Mouse (Mus musculus) spleen, embryonic (tissue): ENCODE measurements around the gene Fars2.

Source experiments
- CTCF ChIA-PET: fragments of 350-600 bp; sonication (Branson Sonifier 250); formaldehyde crosslinking; loops from one replicate; lab custom pipeline; 2022; lab: Charles Lee

The Fars2 gene

DNA sequence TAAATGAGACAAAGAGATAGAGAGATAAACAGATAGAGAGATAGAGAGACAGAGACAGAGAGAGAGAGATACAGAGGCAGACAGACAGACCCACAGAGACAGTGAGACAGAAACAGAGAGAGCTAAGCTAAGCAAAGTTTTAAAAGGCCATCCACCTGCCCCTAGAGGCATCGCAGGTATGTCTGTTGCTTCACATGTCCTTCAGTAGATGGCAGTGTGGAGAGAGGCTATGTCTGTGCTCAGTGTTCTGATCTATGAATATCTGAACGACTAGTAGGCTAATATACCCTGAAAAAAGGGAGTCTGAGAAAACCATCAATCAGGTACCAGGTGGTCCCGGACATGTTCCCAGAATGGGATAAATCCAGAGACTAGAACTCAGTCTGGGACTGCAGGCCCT is 537.0 kb downstream of the Fars2 start:
- CTCF ChIA-PET, result no interaction called here

DNA sequence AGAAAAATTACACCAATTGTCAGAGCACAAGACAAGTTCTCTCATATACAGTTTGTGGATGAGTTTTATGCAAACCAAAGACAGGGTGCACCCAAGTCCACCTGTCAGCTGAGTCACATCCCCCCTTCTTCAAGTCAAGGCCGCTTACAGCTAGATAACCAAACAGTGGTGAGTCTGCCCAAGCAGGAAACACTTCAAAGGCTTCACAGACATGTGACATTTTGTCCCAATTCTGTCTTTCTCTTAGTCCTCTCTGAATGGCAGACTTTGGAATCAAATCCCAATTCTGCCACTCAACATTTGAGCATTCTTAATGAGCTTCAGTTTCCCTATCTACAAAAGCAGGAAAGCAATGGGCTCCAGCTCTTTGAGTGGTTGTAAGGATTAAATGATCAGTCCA is 562.1 kb downstream of the Fars2 start:
- CTCF ChIA-PET, result no interaction called here

DNA sequence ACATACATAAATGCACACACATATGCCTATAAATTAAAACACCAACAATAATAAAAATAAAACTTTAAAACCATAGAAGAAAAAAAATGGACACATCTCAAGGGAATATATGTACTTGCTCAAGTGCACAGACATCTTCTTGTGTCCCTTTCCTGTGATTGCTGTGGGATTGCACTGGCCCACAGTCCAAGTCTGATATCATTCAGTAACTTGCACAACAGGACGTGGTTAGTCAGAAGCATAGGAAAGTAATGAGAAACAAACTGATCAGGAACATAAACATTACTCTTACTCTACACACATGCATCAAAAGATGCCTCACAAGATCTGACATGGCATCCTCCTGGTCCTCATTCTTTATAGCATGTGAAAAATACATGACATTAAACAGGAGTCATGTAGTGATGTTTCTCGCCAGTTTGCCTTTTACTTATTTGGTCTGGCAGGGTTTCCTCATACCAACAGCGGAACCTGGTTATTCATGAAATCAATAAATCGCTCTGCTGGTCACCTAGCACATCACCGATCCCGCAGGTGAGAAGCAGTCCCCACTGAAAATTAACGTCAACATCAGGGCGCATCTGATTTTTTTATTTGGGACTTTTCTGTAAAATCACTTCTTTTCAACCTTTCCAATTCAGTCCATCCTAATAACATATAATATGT is 563.6 kb downstream of the Fars2 start:
- CTCF ChIA-PET, result no interaction called here

DNA sequence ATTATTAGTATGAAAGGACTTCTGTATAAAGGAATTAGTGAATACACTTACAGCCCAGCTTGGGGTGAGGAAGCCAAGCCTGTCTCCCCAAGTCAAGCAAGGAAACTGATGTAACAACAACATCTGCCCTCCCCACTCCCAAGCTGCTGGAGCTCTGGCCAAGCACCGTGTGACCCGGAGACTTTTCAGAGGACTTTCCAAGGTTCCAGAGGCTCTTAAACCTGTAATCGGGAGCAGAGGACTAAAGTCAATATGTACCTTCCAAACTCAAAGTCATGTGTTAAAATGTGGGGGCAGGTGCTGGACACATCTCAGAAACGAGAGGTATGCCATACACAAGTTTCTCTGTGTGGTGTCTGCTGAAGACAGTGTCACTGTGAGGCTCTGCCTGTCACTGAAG is 566.4 kb downstream of the Fars2 start:
- CTCF ChIA-PET, result no interaction called here

DNA sequence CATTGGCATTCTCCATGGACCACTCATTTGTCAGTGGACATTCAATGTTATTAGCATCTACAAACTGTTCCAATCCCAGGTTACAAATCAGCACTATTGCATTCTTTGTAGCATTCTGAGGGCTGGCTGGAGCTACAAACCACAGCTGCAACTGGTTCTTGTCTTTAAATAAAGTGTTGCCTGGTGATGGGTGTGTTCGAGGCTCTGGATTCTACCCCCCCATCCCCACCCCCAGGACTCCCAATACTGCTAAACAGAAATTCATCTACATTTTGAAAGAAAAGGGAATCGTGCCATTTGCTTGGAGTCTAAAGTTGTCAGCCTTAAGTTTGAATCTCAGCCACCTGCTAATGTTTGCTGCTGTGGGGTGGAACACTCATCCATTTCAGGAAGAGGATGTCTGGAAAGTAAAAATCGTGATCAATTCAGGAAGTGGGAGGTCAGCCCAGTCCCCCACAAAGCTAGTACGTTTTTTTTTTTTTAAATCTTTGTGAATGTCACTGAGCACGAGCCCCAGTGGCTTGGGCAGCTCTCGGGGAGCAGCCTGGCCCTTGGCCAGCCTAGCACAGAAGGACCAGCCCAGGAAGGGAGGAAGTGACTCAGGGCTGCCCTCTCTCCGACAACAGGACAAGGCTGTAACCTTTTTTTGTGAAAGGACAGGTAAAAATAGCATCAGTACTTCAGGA is 578.4 kb downstream of the Fars2 start:
- CTCF ChIA-PET, result no interaction called here

DNA sequence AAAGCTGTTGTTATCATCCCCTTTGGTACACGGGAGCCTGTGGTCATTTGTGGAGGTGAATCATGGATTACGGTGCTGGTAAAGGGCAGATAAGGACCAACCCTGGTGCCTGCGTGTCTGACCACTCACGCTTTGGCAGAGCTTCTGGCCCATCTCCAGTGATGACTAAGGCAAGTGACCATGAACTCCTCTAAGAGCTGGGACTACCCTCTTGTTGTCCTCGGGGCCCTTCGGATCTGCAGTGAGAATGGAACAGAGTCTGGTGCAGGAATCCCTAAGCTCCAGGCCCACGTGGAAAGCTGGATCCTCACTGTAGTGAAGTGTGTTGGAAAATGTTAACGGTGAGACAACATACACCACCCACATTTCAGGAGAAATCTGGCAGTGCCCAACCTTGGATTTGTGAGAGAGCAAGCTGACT is 579.1 kb downstream of the Fars2 start:
- CTCF ChIA-PET, result no interaction called here

DNA sequence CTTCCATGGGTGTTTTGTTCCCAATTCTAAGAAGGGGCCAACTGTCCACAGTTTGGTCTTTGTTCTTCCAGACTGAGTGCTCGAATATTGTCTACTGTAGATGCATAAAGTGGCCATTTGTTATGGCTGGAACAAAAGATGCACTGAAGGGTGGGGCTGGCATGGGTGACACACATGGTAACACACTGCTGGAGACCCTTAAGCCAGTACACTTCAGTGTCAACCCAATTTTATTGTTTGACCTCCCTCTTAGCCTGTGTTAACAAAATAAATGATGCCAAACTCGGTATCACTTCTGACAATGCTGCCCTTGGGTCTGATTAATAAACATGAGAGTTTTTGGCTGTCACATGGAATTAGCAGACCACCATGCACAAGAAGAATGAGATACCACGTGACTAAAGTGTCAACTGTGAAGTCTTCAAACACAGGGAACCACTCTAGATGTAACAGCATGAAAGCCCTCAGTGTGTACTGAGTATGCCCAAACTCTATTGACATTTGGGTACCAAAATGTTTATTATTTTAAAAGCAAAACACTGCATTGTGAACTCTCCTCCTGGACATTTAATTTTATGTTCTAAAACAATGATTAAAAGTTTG is 590.0 kb downstream of the Fars2 start:
- CTCF ChIA-PET, result no interaction called here

DNA sequence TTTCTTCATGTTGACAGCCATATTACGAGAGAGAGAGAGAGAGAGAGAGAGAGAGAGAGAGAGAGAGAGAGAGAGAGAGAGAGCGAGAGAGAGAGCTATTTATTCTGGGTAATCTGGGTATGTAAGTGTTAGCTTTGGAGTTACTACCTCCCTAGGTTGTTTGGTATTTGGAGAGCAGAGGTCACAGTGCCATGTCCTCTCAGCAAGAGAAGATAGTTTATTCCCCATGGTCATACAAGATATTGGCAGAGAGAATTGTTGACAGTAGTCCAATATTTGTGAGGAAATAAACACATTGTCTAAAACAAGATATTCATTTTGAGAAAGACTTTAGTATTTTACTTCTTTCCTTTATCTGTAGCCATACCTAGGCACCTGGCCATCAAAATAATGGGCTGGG is 596.9 kb downstream of the Fars2 start:
- CTCF ChIA-PET, result no interaction called here

DNA sequence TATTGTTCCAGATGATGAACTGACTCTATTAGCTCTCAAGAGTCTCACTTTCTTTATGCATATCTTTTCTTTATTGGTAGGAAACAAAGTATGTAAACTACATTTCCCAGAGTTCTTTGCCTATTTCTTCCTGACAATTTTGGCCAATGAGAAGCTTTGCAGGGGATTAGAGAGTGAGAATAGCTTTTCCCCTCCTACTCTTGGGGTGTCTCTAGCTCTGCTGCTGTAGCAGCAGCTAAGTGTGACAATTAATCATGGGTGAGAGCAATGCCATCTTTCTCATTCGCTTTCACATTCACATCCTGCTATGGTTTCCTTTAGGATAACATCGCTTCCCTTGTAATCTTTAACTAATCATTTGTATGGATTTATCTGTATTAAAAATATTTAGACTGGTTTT is 599.5 kb downstream of the Fars2 start:
- CTCF ChIA-PET, result no interaction called here

DNA sequence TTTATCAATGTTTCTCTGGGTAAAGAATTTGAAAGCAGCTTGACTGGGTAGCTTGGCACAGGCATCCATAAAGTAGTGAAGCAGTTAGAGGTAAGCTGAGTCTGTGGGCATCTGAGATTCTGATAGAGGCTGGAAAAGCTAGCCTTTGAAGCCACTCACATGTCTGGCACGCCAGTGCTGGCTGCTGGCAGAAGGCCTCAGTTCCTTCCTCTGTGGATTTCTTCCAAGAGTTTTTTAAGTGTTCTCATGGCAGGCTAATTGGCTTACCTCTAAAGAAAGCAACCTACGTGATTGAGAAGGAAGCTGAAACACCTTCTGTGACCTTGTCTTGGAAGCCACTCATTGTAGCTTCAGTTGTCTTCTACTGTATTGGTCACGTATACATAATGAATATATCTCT is 600.2 kb downstream of the Fars2 start:
- CTCF ChIA-PET, result interaction anchor here (0.7 kb wide), 1 partner anchor 393 kb away, joined by 3 read pairs; no protein-coding TSS in a partner anchor

DNA sequence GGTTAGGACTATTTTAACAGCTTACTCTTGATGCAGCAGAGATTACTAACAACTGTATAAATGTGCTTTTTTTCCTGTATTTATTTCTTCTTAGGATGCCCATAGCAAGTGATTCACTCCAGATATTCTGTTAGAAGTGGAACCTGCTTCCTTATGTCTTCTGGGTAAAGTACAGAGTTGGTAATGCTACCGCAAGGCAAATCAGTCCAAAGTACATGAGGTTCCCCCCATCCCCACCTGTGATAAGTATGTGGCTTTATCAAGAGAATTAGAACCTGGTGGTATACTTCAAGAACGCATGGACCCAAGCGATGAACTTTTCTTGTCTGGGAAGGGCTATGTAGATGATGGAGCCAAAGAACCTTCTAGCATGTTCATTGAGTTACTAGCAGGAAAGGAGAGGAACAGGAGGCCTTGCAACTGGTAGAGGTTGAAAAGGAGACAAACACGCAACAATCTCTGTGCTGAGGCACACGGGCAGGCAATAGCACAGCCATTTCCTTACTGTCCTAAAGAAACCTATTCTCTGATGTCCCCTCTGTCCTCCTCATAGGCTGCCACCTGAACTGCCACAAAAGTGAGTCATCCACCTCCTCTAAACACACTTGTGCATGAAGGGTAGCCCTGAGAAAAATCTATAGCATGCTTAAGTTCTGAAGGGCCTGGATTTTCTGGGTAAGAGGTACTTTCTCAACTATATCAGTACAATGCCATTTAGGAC is 603.2 kb downstream of the Fars2 start:
- CTCF ChIA-PET, result no interaction called here

DNA sequence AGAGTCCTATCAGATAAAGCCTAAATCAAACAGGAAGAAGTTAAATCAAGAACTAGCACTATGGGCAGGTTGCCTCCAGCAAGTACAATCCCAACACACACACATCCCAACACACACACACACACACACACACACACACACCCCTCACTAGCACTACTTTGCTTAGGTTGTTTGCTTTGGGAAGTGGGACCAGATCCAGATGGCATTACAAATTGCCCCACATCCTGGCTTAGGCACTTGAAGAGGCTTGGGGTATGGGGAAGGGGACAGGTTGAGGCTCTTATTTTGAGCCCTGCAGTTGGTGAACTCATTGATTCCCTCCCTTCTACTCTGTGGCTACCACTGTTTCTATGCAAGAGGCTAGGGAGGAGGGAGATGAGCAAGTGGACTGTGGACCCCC is 605.1 kb downstream of the Fars2 start:
- CTCF ChIA-PET, result no interaction called here

DNA sequence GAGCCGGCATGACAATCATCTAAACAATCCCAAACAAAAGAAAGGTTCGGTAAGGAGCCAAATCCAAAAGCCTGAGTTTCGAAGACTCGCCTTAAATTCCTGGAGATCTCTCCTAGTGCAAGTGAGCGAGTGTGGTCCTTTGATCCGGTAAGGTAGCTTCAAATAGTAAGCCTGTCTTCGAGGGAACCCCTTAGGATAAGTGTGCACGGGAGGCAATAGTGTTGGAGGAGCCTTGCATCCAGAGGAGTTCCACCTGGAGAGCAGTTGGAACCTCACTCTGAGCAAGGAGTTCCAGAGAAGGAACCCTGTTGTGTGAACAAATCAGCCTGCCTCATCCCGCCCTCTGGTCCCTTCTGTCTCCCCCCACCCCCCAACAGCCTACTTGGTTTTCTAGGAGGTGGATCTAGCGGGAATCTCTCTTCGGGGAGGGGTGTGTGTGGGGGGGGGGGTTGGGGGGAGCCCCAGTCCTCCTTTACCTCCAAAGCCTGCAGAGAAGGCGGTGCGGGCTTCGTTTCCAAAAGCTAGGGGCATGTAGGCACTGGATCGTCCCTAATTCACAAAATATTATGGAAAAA is 606.6 kb downstream of the Fars2 start:
- CTCF ChIA-PET, result interaction anchor here (0.7 kb wide), 1 partner anchor 621 kb away, joined by 10 read pairs; the partner anchor contains the start of gene Ly86

DNA sequence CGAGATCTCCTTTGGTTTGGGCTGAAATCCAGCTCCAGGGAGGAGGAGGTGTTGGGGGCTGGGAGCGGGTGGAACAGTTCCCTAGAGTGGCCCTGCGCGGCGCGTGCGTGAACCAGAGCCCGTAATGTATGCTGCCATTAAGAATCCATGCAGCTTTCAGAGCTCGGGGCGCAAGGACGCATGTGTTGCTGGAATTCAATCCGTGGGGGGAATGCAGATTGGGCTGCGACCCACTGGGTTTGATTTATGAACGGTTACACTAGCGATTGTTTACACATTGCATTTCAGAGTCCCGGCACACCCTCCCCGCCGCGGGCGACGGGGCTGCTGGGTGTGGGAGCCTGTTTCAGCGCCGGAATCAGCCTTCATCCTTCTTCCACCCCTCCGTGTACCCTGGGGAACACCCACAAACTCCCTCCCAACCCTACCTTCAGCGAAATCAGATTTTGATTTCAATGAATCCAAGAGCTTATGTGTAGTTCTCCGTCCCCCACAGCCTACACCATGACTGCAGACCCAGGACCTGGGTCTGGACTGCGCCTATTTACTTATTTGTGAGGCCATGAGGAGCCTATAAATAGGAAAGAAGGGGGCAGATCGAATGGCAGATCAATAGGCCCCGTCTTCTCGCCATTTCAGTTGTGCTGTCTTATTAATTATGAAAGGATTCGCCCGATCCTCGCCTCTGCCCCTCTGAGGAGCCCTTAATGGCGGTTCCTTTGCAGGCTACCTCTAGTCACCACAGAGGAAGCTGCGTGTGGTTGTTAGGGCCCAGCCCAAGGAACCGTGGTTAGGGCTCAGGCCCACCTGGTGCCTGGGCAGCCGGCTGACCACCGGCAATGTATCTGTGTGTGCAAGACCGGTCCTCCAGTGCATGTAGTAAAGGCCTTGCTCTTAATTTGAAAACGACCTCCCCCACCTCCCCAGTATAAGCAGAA is 607.6 kb downstream of the Fars2 start:
- CTCF ChIA-PET, result interaction anchor here (0.7 kb wide), 1 partner anchor 620 kb away, joined by 10 read pairs; the partner anchor contains the start of gene Ly86

DNA sequence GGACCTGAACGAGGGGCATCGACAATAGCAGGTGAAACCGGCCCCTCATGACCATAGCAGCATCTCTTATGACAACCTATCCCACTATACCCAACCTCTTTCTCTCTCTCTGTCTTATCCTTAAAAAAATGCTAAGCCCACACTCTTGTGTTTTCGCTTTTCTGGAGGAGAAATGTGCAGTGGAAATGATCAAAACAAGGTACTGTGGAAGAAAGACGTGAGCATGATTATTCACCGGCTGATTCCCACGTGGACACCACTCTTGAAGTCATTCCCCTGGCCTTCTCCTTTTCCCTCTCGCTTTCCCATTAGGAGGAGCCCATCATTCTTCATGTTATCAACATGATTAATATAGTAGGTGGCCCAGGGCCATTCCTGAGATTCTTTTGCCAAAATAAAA is 608.7 kb downstream of the Fars2 start:
- CTCF ChIA-PET, result no interaction called here

DNA sequence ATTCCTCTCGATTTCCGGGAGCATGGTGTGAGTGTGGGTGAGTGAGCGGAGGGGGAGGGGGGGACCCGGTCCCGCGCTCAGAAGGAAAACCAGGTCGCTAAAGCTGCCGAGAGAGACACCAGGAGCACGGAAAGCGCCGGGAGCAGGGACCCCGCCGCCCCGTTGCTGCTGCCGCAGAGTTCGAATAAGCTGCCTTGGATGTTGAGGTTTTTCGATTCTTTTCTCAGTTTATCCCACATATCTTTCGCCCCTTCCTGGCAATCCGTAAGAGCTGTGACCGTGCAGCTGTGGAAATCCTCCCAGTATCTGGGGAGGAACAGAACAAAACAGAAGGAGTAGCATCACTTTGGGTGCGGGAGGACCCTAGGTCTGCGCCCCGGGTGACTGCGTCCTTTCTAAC is 609.3 kb downstream of the Fars2 start:
- CTCF ChIA-PET, result no interaction called here

DNA sequence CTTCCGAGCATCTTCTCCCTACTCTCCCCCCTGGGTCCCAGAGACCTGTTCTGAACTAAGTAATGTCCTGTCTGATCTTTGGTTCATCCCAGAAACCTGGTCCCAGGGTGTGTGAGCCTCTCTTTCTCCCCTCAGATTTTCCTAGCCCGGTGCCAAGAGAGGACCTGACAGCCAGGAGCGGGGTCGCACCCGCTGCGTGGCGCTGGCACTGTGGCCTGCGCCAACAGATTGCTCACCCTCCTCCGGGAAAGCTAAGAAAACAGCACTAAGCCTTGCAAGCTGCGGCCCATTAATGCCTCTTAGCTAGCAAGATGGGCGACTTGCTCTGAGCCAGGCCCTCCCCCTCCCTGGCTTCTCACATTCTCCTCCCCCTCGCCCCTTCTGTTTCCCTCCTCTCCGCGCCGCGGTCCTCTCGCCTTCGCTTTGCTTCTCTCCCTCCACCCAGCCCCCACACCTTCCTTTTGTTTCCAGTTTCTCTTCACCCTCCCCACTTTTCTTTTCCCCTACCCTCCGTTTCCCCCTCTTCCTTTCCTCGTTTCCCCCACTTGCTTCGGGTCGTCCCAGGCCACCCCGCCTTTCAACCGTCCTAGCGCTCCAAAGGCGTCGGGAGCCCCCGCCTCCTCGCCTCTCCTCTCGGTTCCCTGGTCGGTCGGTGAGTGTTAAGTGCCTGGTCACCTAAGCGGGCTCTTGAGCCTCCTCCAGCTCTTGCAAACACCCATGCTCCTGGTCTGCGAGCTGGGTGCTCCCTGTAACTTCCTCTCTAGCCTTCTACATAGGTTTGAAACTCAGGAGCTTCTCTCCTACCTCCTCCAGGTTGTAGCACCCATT is 610.0 kb downstream of the Fars2 start:
- CTCF ChIA-PET, result no interaction called here

DNA sequence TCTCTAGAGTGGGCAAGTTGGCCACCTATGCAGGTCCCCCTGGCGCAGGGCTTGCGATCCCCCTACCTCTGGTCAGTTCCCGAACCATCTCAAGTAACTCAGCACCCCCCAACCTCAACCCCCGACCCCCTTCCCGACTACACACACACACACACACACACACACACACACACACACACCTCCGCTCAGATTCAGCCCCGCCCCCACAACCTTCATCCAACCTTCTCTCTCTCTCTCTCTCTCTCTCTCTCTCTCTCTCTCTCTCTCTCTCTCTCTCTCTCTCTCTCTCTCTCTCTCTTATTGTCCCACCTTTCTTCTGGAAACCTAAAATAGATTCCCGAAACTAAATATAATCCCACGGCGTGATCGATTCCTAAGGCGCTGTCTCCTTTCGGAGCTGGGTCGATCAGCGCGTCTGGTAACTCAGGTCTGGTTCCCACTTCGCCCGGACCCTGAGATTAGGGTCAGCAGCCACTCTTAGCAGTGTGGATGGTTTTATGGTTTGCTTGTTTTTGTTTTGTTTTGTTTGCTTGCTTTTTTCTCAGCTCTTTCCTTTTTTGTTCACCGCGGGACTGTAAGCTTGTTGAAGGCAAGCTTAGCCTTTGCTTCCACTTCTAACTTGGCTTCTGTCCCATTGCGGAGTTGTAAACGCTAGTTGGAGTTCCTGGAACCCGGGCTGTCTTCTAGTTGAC is 610.7 kb downstream of the Fars2 start:
- CTCF ChIA-PET, result no interaction called here

DNA sequence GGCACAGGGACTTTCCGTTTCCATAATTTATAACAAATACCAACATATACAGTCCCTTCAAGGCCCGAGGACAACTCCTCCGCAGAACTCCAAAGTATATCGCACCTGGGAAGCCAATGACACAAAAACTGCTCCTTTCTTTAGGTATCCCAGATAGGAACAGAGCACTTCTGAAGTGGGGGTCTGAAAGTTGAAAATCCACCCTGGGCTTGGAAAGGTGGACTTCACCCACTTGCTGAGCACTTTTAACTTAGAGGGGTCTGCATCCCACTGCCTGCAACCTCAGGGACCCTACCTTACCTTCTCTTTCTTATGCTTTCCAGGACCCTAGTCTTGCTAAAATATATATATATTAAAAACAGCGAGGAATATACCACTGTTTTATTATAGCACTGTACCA is 611.3 kb downstream of the Fars2 start:
- CTCF ChIA-PET, result no interaction called here
